Mouse (Mus musculus) T-helper 2 cell (primary cell): ENCODE measurements around the gene Atp13a1.

Experiments
- in situ Hi-C: fragments of 300-600 bp; cut with MboI, MseI; formaldehyde crosslinking; loops from one replicate; pipeline ENCODE4 v1.15.1; 2025; ENCODE audit warnings: high pct_unique_total_duplicates

Atp13a1 gene

GRCm38 (mm10) chr8:69799946-69800345 lies 9.0 kb downstream of the Atp13a1 start:
- in situ Hi-C loops: no loop called here

- in situ Hi-C loops: no loop called here
Measured at GRCm38 (mm10) chr8:69801796-69802195, 10.8 kb downstream of the Atp13a1 start.

GRCm38 (mm10) chr8:69802216-69802615 lies 11.3 kb downstream of the Atp13a1 start:
- in situ Hi-C loops: no loop called here

GRCm38 (mm10) chr8:69803366-69803765 lies 12.4 kb downstream of the Atp13a1 start:
- in situ Hi-C loops: no loop called here

- in situ Hi-C loops: no loop called here
Measured at GRCm38 (mm10) chr8:69804537-69804936, 13.6 kb downstream of the Atp13a1 start.

GRCm38 (mm10) chr8:69805086-69805485 lies 14.1 kb downstream of the Atp13a1 start:
- in situ Hi-C loops: no loop called here

GRCm38 (mm10) chr8:69805491-69805890 lies 14.5 kb downstream of the Atp13a1 start:
- in situ Hi-C loops: no loop called here

- in situ Hi-C loops: no loop called here
Measured at GRCm38 (mm10) chr8:69807236-69807635, 16.3 kb downstream of the Atp13a1 start.

GRCm38 (mm10) chr8:69808094-69808863 lies 17.3 kb downstream of the Atp13a1 start, which contains the start of gene Gmip:
Gene Gmip (plus strand): TSS chr8:69808679.
- in situ Hi-C loops: no loop called here

- in situ Hi-C loops: no loop called here
Measured at GRCm38 (mm10) chr8:69808864-69809403, 18.0 kb downstream of the Atp13a1 start.

- in situ Hi-C loops: no loop called here
Measured at GRCm38 (mm10) chr8:69809820-69810219, 18.9 kb downstream of the Atp13a1 start.

GRCm38 (mm10) chr8:69814881-69815280 lies 23.9 kb downstream of the Atp13a1 start:
- in situ Hi-C loops: no loop called here

GRCm38 (mm10) chr8:69815396-69815795 lies 24.4 kb downstream of the Atp13a1 start:
- in situ Hi-C loops: no loop called here

- in situ Hi-C loops: no loop called here
Measured at GRCm38 (mm10) chr8:69820466-69820865, 29.5 kb downstream of the Atp13a1 start.

- in situ Hi-C loops: no loop called here
Measured at GRCm38 (mm10) chr8:69821971-69822385, 31.0 kb downstream of the Atp13a1 start.

GRCm38 (mm10) chr8:69822386-69823191 lies 31.6 kb downstream of the Atp13a1 start, which contains the start of gene Lpar2:
Gene Lpar2 (plus strand): TSS chr8:69822429.
- in situ Hi-C loops: no loop called here

- in situ Hi-C loops: no loop called here
Measured at GRCm38 (mm10) chr8:69826371-69826770, 35.4 kb downstream of the Atp13a1 start.

- in situ Hi-C loops: loop anchor here (10.0 kb wide), 1 partner anchor 208 kb away; the partner anchor contains the start of gene Zfp868
Measured at GRCm38 (mm10) chr8:69832298-69832853, 41.4 kb downstream of the Atp13a1 start, which contains the start of gene Pbx4. Gene Pbx4 (plus strand): TSS chr8:69832491.

GRCm38 (mm10) chr8:69837057-69837682 lies 46.2 kb downstream of the Atp13a1 start:
- in situ Hi-C loops: loop anchor here (10.0 kb wide), 1 partner anchor 212 kb away; the partner anchor contains the start of gene Zfp868

- in situ Hi-C loops: no loop called here
Measured at GRCm38 (mm10) chr8:69847167-69848065, 56.5 kb downstream of the Atp13a1 start.
